Mouse (Mus musculus): Measurements from ENCODE around the gene Sh3bp4. TPM values are rescaled to one million over a fixed set of nuclear protein-coding genes. Genes with fewer than 3 reads are reported as not detected.

Sh3bp4 gene
- total and polyA plus RNA-seq, 3 experiments: not detected

GRCm38 (mm10) chr1:89042956-89043355 lies 27.3 kb upstream of the Sh3bp4 start:
- Histone ChIP-seq H3K79me2 (replicated peaks; ENCODE audit: control insufficient read depth, extremely low read depth, insufficient read depth, poor library complexity, severe bottlenecking) (no peaks in the 10 kb centered on the region), H3K36me3 (replicated peaks in 1 of 2; ENCODE audit: control insufficient read depth in 1 of 2, insufficient read depth in 1 of 2, low read length in 1 of 2) (no peaks in the 10 kb centered on the region), H3K9me3 (replicated peaks; ENCODE audit: low read length) (peaks cover 70% of the 10 kb centered on the region), H3K9ac (ENCODE audit: insufficient read depth, low read depth) (no peak overlapping the region), H3K4me1 (ENCODE audit: control insufficient read depth in 1 of 2, insufficient read depth in 2 of 2) (no peaks in the 10 kb centered on the region), H3K4me3 (replicated peaks in 1 of 3; ENCODE audit: low read depth in 2 of 3, low read length in 2 of 3, poor library complexity in 1 of 3) (no peak overlapping the region), H3K27me3 (replicated peaks) (no peaks in the 10 kb centered on the region), H3K4me2 (ENCODE audit: insufficient read depth, low read depth, poor library complexity, severe bottlenecking) (no peak overlapping the region), H3K27ac (ENCODE audit: insufficient read depth, low read depth) (no peak overlapping the region)
- in situ Hi-C loops (cut with MboI; ENCODE audit: low pct_ligation_motif_present, low pct_unique_long_range_greater_than_20kb, low sequenced_read_pairs): no loop called here
- DNase-seq (ENCODE audit: extremely low read depth): no peak
- dilution Hi-C loops (cut with MboI; ENCODE audit: extremely low pct_ligation_motif_present, extremely low pct_unique_long_range_greater_than_20kb, low sequenced_read_pairs): no loop called here
- TF ChIP-seq NRF1 (IDR thresholded peaks at IDR 0.05; ENCODE audit: low read depth, low read length) (no peak), JUN (IDR thresholded peaks at IDR 0.05; ENCODE audit: insufficient read depth, low read depth, low read length) (no peak), E2F4 (IDR thresholded peaks at IDR 0.05; ENCODE audit: insufficient replicate concordance, low read depth, low read length) (no peak), EP300 (IDR thresholded peaks at IDR 0.05; ENCODE audit: low read length) (no peak), JUND (conservative IDR thresholded peaks at IDR 0.05; ENCODE audit: low read depth, low read length) (no peak), USF2 (conservative IDR thresholded peaks at IDR 0.05; ENCODE audit: low read depth, low read length) (no peak), POLR2A (IDR thresholded peaks at IDR 0.05; ENCODE audit: low read depth, low read length) (no peak), RCOR1 (conservative IDR thresholded peaks at IDR 0.05; ENCODE audit: low read depth, low read length) (no peak), CHD2 (IDR thresholded peaks at IDR 0.05; ENCODE audit: low read length) (no peak), SMC3 (IDR thresholded peaks at IDR 0.05; ENCODE audit: low read depth, low read length) (no peak), HCFC1 (IDR thresholded peaks at IDR 0.05; ENCODE audit: low read depth, low read length) (no peak), ZMIZ1 (IDR thresholded peaks at IDR 0.05; ENCODE audit: low read depth, low read length) (no peak), BHLHE40 (IDR thresholded peaks at IDR 0.05; ENCODE audit: low read depth, low read length) (no peak)

- H3K9me3 ChIP-seq (replicated peaks; ENCODE audit: low read length): peaks cover 78% of the 10 kb centered on the region
- no peak for DNase-seq (ENCODE audit: extremely low read depth)
- no peaks in the 10 kb centered on the region for H3K27me3 ChIP-seq (replicated peaks)
- H3K4me3 ChIP-seq (replicated peaks in 1 of 3; ENCODE audit: low read depth in 2 of 3, low read length in 2 of 3, poor library complexity in 1 of 3): no peak overlapping the region
- no peak overlapping the region for H3K9ac ChIP-seq (ENCODE audit: insufficient read depth, low read depth)
- no peaks in the 10 kb centered on the region for H3K79me2 ChIP-seq (replicated peaks; ENCODE audit: control insufficient read depth, extremely low read depth, insufficient read depth, poor library complexity, severe bottlenecking)
- H3K27ac ChIP-seq (ENCODE audit: insufficient read depth, low read depth): no peak overlapping the region
- in situ Hi-C loops (cut with MboI; ENCODE audit: low pct_ligation_motif_present, low pct_unique_long_range_greater_than_20kb, low sequenced_read_pairs): no loop called here
- no peak overlapping the region for H3K4me2 ChIP-seq (ENCODE audit: insufficient read depth, low read depth, poor library complexity, severe bottlenecking)
- TF ChIP-seq MXI1 (IDR thresholded peaks at IDR 0.05; ENCODE audit: low read depth, low read length): no peak
- no peaks in the 10 kb centered on the region for H3K36me3 ChIP-seq (replicated peaks in 1 of 2; ENCODE audit: control insufficient read depth in 1 of 2, insufficient read depth in 1 of 2, low read length in 1 of 2)
- H3K4me1 ChIP-seq (ENCODE audit: control insufficient read depth in 1 of 2, insufficient read depth in 2 of 2): no peaks in the 10 kb centered on the region
- dilution Hi-C loops (cut with MboI; ENCODE audit: extremely low pct_ligation_motif_present, extremely low pct_unique_long_range_greater_than_20kb, low sequenced_read_pairs): no loop called here
Measured at GRCm38 (mm10) chr1:89045403-89045802, 24.8 kb upstream of the Sh3bp4 start.

GRCm38 (mm10) chr1:89049506-89049905 lies 20.7 kb upstream of the Sh3bp4 start:
- in situ Hi-C loops (cut with MboI; ENCODE audit: low pct_ligation_motif_present, low pct_unique_long_range_greater_than_20kb, low sequenced_read_pairs) (no loop called here), dilution Hi-C loops (cut with MboI; ENCODE audit: extremely low pct_ligation_motif_present, extremely low pct_unique_long_range_greater_than_20kb, low sequenced_read_pairs) (no loop called here)
- Histone ChIP-seq H3K79me2 (replicated peaks; ENCODE audit: control insufficient read depth, extremely low read depth, insufficient read depth, poor library complexity, severe bottlenecking) (no peaks in the 10 kb centered on the region), H3K27me3 (replicated peaks) (no peaks in the 10 kb centered on the region), H3K9me3 (replicated peaks; ENCODE audit: low read length) (peaks cover 75% of the 10 kb centered on the region), H3K27ac (ENCODE audit: insufficient read depth, low read depth) (no peak overlapping the region), H3K4me1 (ENCODE audit: control insufficient read depth in 1 of 2, insufficient read depth in 2 of 2) (no peaks in the 10 kb centered on the region), H3K4me3 (replicated peaks in 1 of 3; ENCODE audit: low read depth in 2 of 3, low read length in 2 of 3, poor library complexity in 1 of 3) (no peak overlapping the region), H3K9ac (ENCODE audit: insufficient read depth, low read depth) (no peak overlapping the region), H3K36me3 (replicated peaks in 1 of 2; ENCODE audit: control insufficient read depth in 1 of 2, insufficient read depth in 1 of 2, low read length in 1 of 2) (no peaks in the 10 kb centered on the region), H3K4me2 (ENCODE audit: insufficient read depth, low read depth, poor library complexity, severe bottlenecking) (no peak overlapping the region)
- DNase-seq (ENCODE audit: extremely low read depth): no peak
- no peak for TF ChIP-seq BHLHE40 (IDR thresholded peaks at IDR 0.05; ENCODE audit: low read depth, low read length)
- TF ChIP-seq E2F4 (IDR thresholded peaks at IDR 0.05; ENCODE audit: insufficient replicate concordance, low read depth, low read length): no peak
- TF ChIP-seq ZC3H11A (IDR thresholded peaks at IDR 0.05; ENCODE audit: low read depth, low read length): no peak
- no peak for TF ChIP-seq EP300 (IDR thresholded peaks at IDR 0.05; ENCODE audit: low read length)
- no peak for TF ChIP-seq MAZ (IDR thresholded peaks at IDR 0.05; ENCODE audit: low read depth, low read length)
- no peak for TF ChIP-seq POLR2AphosphoS2 (IDR thresholded peaks at IDR 0.05; ENCODE audit: low read depth, low read length)
- TF ChIP-seq JUND (conservative IDR thresholded peaks at IDR 0.05; ENCODE audit: low read depth, low read length): no peak
- no peak for TF ChIP-seq ZKSCAN1 (IDR thresholded peaks at IDR 0.05; ENCODE audit: borderline replicate concordance, low read depth, low read length)
